Mouse (Mus musculus) hindbrain, embryonic 13.5 days (tissue): Measurements from ENCODE around the gene Arl15. TPM values are rescaled to one million over a fixed set of nuclear protein-coding genes. Genes with fewer than 3 reads are reported as not detected.

Experiments
- ATAC-seq: fragments of 200-750 bp; cut with Nextera tagmentation; 2 replicates; pipeline ENCODE4 v1.8.0; 2017; ENCODE audit warnings: moderate TSS enrichment; ENCODE audit not compliant: low FRiP score
- H3K27ac ChIP-seq: fragments of 300-500 bp; sonication (generic); 2 replicates; pipeline ENCODE4 v1.5.1; 2015; ENCODE audit warnings: inconsistent platforms, mild to moderate bottlenecking, moderate library complexity
- H3K27me3 ChIP-seq: fragments of 300-500 bp; sonication (generic); 2 replicates; pipeline ENCODE4 v1.6.1; 2015; ENCODE audit warnings: mild to moderate bottlenecking, inconsistent platforms
- H3K36me3 ChIP-seq: fragments of 300-500 bp; sonication (generic); 2 replicates; pipeline ENCODE4 v1.6.1; 2015; ENCODE audit warnings: mild to moderate bottlenecking, inconsistent platforms
- H3K4me1 ChIP-seq: fragments of 300-500 bp; sonication (generic); replicated peaks from 2 replicates; pipeline ENCODE4 v1.6.1; 2015; ENCODE audit warnings: inconsistent platforms
- H3K4me2 ChIP-seq: fragments of 300-500 bp; sonication (generic); 2 replicates; pipeline ENCODE4 v1.6.1; 2015; ENCODE audit warnings: inconsistent platforms, mild to moderate bottlenecking, moderate library complexity
- H3K4me3 ChIP-seq: fragments of 300-500 bp; sonication (generic); 2 replicates; pipeline ENCODE4 v1.5.1; 2015; ENCODE audit warnings: mild to moderate bottlenecking, inconsistent platforms
- H3K9ac ChIP-seq: fragments of 300-500 bp; sonication (generic); 2 replicates; pipeline ENCODE4 v1.6.1; 2015; ENCODE audit warnings: mild to moderate bottlenecking, inconsistent platforms
- H3K9me3 ChIP-seq: fragments of 300-500 bp; sonication (generic); 2 replicates; pipeline ENCODE4 v1.6.1; 2016; ENCODE audit warnings: inconsistent platforms
- WGBS: fragments of 180-500 bp; shearing (Covaris S2); methylation state at CpG from one replicate; pipeline ENCODE4 v1.1.7; 2015; 5-methylcytosine and 5-hydroxymethylcytosine counted together
- polyA plus RNA-seq: library from polyadenylated mRNA; unstranded; fragments of >200 nt; fragmentation: Nextera tagmentation; extraction: Ambion mirVana; gene quantifications from 2 replicates; pipeline ENCODE4 v1.2.1, GENCODE M21; 2015

Arl15 gene
- polyA plus RNA-seq, 1 experiment from 2014 or later = 17.3 TPM

- no peaks in the 10 kb centered on the region for H3K36me3 ChIP-seq
- no peak overlapping the region for H3K27ac ChIP-seq
- no peaks in the 10 kb centered on the region for H3K4me1 ChIP-seq
- H3K4me2 ChIP-seq = no peak overlapping the region
- H3K27me3 ChIP-seq = no peaks in the 10 kb centered on the region
- 87% methylated on average over 5 of the region's 5 CpGs for WGBS
- H3K9me3 ChIP-seq = no peaks in the 10 kb centered on the region
- no peak for ATAC-seq
- H3K4me3 ChIP-seq = no peak overlapping the region
- H3K9ac ChIP-seq = no peak overlapping the region
Observed at GRCm38 (mm10) chr13:114086325-114086724, 292.0 kb downstream of the Arl15 start.

GRCm38 (mm10) chr13:114086801-114087200 is 292.5 kb downstream of the Arl15 start:
- Histone ChIP-seq H3K4me1 (no peaks in the 10 kb centered on the region), H3K27me3 (no peaks in the 10 kb centered on the region), H3K27ac (no peak overlapping the region), H3K9ac (no peak overlapping the region), H3K4me3 (no peak overlapping the region), H3K36me3 (no peaks in the 10 kb centered on the region), H3K9me3 (no peaks in the 10 kb centered on the region), H3K4me2 (no peak overlapping the region)
- 93% methylated on average over 5 of the region's 5 CpGs for WGBS
- ATAC-seq = no peak

- no peaks in the 10 kb centered on the region for H3K27me3 ChIP-seq
- no peak overlapping the region for H3K4me3 ChIP-seq
- no peaks in the 10 kb centered on the region for H3K4me1 ChIP-seq
- no peaks in the 10 kb centered on the region for H3K9me3 ChIP-seq
- H3K4me2 ChIP-seq = no peak overlapping the region
- WGBS = 91% methylated on average over 10 of the region's 10 CpGs
- ATAC-seq = no peak
- H3K36me3 ChIP-seq = no peaks in the 10 kb centered on the region
- no peak overlapping the region for H3K9ac ChIP-seq
- H3K27ac ChIP-seq = no peak overlapping the region
Observed at GRCm38 (mm10) chr13:114087696-114088465, 293.6 kb downstream of the Arl15 start.

- no peaks in the 10 kb centered on the region for H3K9me3 ChIP-seq
- H3K4me2 ChIP-seq = no peak overlapping the region
- no peaks in the 10 kb centered on the region for H3K27me3 ChIP-seq
- no peak overlapping the region for H3K9ac ChIP-seq
- ATAC-seq = no peak
- no peak overlapping the region for H3K4me3 ChIP-seq
- H3K4me1 ChIP-seq = no peaks in the 10 kb centered on the region
- H3K36me3 ChIP-seq = no peaks in the 10 kb centered on the region
- WGBS = 94% methylated on average over 6 of the region's 6 CpGs
- no peak overlapping the region for H3K27ac ChIP-seq
Observed at GRCm38 (mm10) chr13:114090786-114091185, 296.5 kb downstream of the Arl15 start.

GRCm38 (mm10) chr13:114091231-114091630 is 296.9 kb downstream of the Arl15 start:
- WGBS = 79% methylated on average over 9 of the region's 9 CpGs
- Histone ChIP-seq H3K27me3 (no peaks in the 10 kb centered on the region), H3K9me3 (no peaks in the 10 kb centered on the region), H3K27ac (no peak overlapping the region), H3K9ac (no peak overlapping the region), H3K4me1 (no peaks in the 10 kb centered on the region), H3K4me2 (no peak overlapping the region), H3K36me3 (no peaks in the 10 kb centered on the region), H3K4me3 (no peak overlapping the region)
- no peak for ATAC-seq

- no peak overlapping the region for H3K9ac ChIP-seq
- ATAC-seq = no peak
Observed at GRCm38 (mm10) chr13:114094151-114094875, 300.0 kb downstream of the Arl15 start.

GRCm38 (mm10) chr13:114095440-114095839 is 301.1 kb downstream of the Arl15 start:
- no peak for ATAC-seq
- Histone ChIP-seq H3K27me3 (no peaks in the 10 kb centered on the region), H3K4me1 (no peaks in the 10 kb centered on the region)

More at GRCm38 (mm10) chr13:114094151-114094875, 300.0 kb downstream of the Arl15 start:
- no peaks in the 10 kb centered on the region for H3K9me3 ChIP-seq
- H3K4me1 ChIP-seq = no peaks in the 10 kb centered on the region
- no peak overlapping the region for H3K27ac ChIP-seq
- no peaks in the 10 kb centered on the region for H3K27me3 ChIP-seq
- H3K36me3 ChIP-seq = no peaks in the 10 kb centered on the region
- H3K4me3 ChIP-seq = no peak overlapping the region
- no peak overlapping the region for H3K4me2 ChIP-seq
- WGBS = 88% methylated on average over 7 of the region's 7 CpGs

GRCm38 (mm10) chr13:114096386-114096785 is 302.1 kb downstream of the Arl15 start:
- H3K4me1 ChIP-seq = no peaks in the 10 kb centered on the region
- H3K9me3 ChIP-seq = no peaks in the 10 kb centered on the region
- no peak overlapping the region for H3K27ac ChIP-seq
- H3K36me3 ChIP-seq = no peaks in the 10 kb centered on the region
- no peaks in the 10 kb centered on the region for H3K27me3 ChIP-seq
- no peak overlapping the region for H3K9ac ChIP-seq
- ATAC-seq = no peak
- no peak overlapping the region for H3K4me2 ChIP-seq
- H3K4me3 ChIP-seq = no peak overlapping the region

More at GRCm38 (mm10) chr13:114095440-114095839, 301.1 kb downstream of the Arl15 start:
- Histone ChIP-seq H3K4me3 (no peak overlapping the region), H3K27ac (no peak overlapping the region), H3K9ac (no peak overlapping the region), H3K4me2 (no peak overlapping the region), H3K9me3 (no peaks in the 10 kb centered on the region), H3K36me3 (no peaks in the 10 kb centered on the region)
- 88% methylated on average over 4 of the region's 4 CpGs for WGBS

GRCm38 (mm10) chr13:114101155-114101554 is 306.9 kb downstream of the Arl15 start:
- H3K27ac ChIP-seq = no peak overlapping the region
- H3K27me3 ChIP-seq = no peaks in the 10 kb centered on the region
- no peak overlapping the region for H3K9ac ChIP-seq
- no peak overlapping the region for H3K4me2 ChIP-seq
- no peak for ATAC-seq
- peaks cover 8% of the 10 kb centered on the region for H3K36me3 ChIP-seq
- 87% methylated on average over 5 of the region's 5 CpGs for WGBS
- H3K9me3 ChIP-seq = no peaks in the 10 kb centered on the region
- H3K4me3 ChIP-seq = no peak overlapping the region
- H3K4me1 ChIP-seq = no peaks in the 10 kb centered on the region

- Histone ChIP-seq H3K9ac (no peak overlapping the region), H3K9me3 (no peaks in the 10 kb centered on the region), H3K4me2 (no peak overlapping the region), H3K4me1 (no peaks in the 10 kb centered on the region; the same call in 1 of the 2 replicates), H3K36me3 (peaks cover 8% of the 10 kb centered on the region), H3K27ac (no peak overlapping the region), H3K27me3 (no peaks in the 10 kb centered on the region), H3K4me3 (no peak overlapping the region)
- WGBS = 53% methylated on average over 7 of the region's 7 CpGs
- ATAC-seq = no peak
Observed at GRCm38 (mm10) chr13:114106083-114106482, 311.8 kb downstream of the Arl15 start.

- Histone ChIP-seq H3K27me3 (no peaks in the 10 kb centered on the region), H3K4me1 (no peaks in the 10 kb centered on the region; the same call in 1 of the 2 replicates), H3K9ac (no peak overlapping the region), H3K27ac (no peak overlapping the region), H3K4me3 (no peak overlapping the region), H3K9me3 (no peaks in the 10 kb centered on the region), H3K36me3 (peaks cover 8% of the 10 kb centered on the region), H3K4me2 (no peak overlapping the region)
- no peak for ATAC-seq
- WGBS = 95% methylated on average over 7 of the region's 7 CpGs
Observed at GRCm38 (mm10) chr13:114107499-114107898, 313.2 kb downstream of the Arl15 start.

GRCm38 (mm10) chr13:114109441-114109840 is 315.1 kb downstream of the Arl15 start:
- no peaks in the 10 kb centered on the region for H3K36me3 ChIP-seq
- WGBS = 72% methylated on average over 10 of the region's 10 CpGs
- no peaks in the 10 kb centered on the region; the same call in 1 of the 2 replicates for H3K4me1 ChIP-seq
- H3K4me2 ChIP-seq = no peak overlapping the region
- H3K27ac ChIP-seq = no peak overlapping the region
- no peaks in the 10 kb centered on the region for H3K9me3 ChIP-seq
- ATAC-seq = no peak
- H3K4me3 ChIP-seq = no peak overlapping the region
- H3K9ac ChIP-seq = no peak overlapping the region
- H3K27me3 ChIP-seq = no peaks in the 10 kb centered on the region
